Mouse (Mus musculus) cerebellum, adult 2 months (tissue): Measurements from ENCODE around the gene Rftn2.

Experiments
- CTCF ChIP-seq: fragments of 200-500 bp; IDR thresholded peaks from 2 replicates; pipeline ENCODE4 v1.5.1; 2011; ENCODE audit warnings: low read depth, mild to moderate bottlenecking, control low read depth, low read length, moderate library complexity, borderline replicate concordance; ENCODE audit not compliant: insufficient read depth
- POLR2A ChIP-seq: fragments of 200-500 bp; IDR thresholded peaks from 2 replicates; pipeline ENCODE4 v1.6.1; 2011; ENCODE audit warnings: low read length, control low read depth, borderline replicate concordance; ENCODE audit not compliant: insufficient read depth

GRCm38 (mm10) chr1:55207561-55207960 is 19.0 kb downstream of the Rftn2 start:
- no peak for TF ChIP-seq POLR2A
- no peak for TF ChIP-seq CTCF
